Mouse (Mus musculus) lung, postnatal 14 days (tissue): ENCODE results near the gene Phf6.
"Not testable (repeated sequence)": the region's sequence is repeated elsewhere in the genome, so short reads cannot be mapped to it uniquely, and the experiment has no call there.

Source experiments
- DNase-seq: peaks from one replicate; pipeline ENCODE4 v3.0.0; 2021

Gene Phf6

GRCm38 (mm10) chrX:52981378-52981777, 69.3 kb downstream of the Phf6 start:
- DNase-seq = no peak

DNA sequence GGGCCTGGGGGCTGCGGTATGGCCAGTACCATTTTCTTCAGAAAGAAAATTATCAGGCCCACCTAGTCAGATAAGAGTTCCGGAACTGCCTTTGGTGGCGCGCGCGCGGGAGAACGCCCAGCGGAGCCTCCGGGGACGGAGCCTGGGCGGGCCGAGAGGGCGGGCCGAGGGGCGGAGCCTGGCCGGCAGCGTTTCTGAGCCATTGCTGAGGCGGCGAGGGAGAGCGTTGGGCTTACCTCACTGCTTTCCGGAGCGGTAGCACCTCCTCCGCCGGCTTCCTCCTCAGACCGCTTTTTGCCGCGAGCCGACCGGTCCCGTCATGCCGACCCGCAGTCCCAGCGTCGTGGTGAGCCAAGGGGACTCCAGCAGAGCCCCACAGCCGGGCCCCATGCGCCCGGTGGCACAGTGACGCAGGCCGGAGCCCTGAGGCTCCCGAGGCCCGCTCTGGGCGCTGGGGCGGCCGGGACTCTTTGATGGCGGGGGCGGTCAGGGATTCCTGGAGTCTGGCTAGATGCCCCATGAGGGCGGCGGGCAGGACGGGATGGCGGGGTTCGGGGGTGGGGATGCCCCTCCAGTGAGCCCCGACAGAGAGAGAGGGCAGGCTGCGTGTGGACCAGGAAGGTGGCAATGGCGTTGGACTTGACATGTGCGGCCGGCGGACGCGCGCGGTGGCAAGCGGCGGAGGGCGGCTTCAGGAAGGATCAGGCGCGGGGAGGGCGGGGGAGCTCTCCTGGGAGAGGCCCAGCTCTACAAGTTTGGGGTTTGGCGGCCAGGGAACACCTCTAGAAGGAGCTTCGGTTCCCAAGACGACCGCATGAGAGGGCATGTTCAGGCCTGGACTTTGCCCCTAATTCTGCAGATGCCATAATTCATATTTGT, 76.1 kb downstream of the Phf6 start, which contains the start of gene Hprt:
TSS of gene Hprt (plus strand) at position 233 of the 879 bp plus-strand sequence.
- DNase-seq = peak; percentile 88

DNA sequence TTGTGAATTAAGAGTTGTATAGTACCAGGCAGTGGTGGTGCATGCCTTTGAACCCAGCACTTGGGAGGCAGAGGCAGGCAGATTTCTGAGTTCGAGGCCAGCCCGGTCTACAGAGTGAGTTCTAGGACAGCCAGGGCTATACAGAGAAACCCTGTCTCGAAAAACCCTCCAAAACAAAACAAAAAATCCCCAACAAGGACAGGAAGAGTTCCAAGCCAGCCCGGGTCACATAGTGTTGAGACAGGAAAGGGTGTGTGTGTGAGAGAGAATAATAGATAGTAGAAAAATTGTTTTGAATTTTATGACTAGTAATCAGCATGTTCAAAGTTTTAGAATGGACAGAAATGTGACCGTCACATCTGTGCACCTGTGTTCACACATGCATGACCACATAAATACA, 82.7 kb downstream of the Phf6 start:
- DNase-seq = not testable (repeated sequence)

- DNase-seq = not testable (repeated sequence)
Observed at GRCm38 (mm10) chrX:53004887-53005286, 92.8 kb downstream of the Phf6 start.

DNA sequence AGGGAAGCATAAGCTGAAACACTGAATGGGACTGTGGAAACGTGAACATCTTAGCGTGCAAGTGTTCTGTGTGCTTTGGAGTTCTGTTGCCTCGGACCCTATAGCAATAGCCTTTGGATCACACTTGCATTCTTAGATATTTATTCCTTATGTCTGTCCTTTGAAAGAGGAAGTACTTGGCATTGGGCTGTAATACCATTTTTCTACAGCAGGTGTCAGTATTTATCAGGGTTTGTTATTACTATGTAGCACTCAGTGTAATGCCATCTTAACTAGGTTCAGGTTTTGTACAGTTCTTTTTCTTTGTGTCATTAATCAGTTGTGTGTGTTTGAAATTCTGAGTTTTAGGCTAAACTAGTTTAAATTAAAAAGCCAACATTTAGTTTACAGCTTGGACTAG, 94.0 kb downstream of the Phf6 start:
- DNase-seq = peak; percentile 11
